Mouse (Mus musculus) heart, adult 2 months (tissue): Measurements from ENCODE around the gene Mrps18b.

Experiments used
- CTCF ChIP-seq: fragments of 200-600 bp; IDR thresholded peaks from 2 replicates; pipeline ENCODE4 v1.8.1; 2022; ENCODE audit warnings: antibody characterized with exemption, mild to moderate bottlenecking, moderate library complexity
- EP300 ChIP-seq: fragments of 200-500 bp; IDR thresholded peaks from 2 replicates; pipeline ENCODE4 v1.6.1; 2011; ENCODE audit warnings: low read depth, low read length, control low read depth; ENCODE audit not compliant: insufficient read depth
- POLR2A ChIP-seq: fragments of 200-500 bp; IDR thresholded peaks from 2 replicates; pipeline ENCODE4 v1.6.1; 2011; ENCODE audit warnings: mild to moderate bottlenecking, low read depth, low read length, control low read depth; ENCODE audit not compliant: insufficient read depth

- TF ChIP-seq CTCF = no peak
- no peak for TF ChIP-seq EP300
- no peak for TF ChIP-seq POLR2A
Measured at GRCm38 (mm10) chr17:35860831-35861197, 55.4 kb downstream of the Mrps18b start.
